Mouse (Mus musculus) E14TG2a.4 (cell line): Measurements from ENCODE around the gene Kcnh7.

Experiments
- CTCF ChIP-seq: conservative IDR thresholded peaks from 2 replicates; pipeline ENCODE4 v1.5.1; 2014; ENCODE audit warnings: low read length
- POU5F1 ChIP-seq: IDR thresholded peaks from 2 replicates; pipeline ENCODE4 v1.6.1; 2014; ENCODE audit warnings: low read length, borderline replicate concordance

- TF ChIP-seq CTCF = no peak
- no peak for TF ChIP-seq POU5F1
Observed at GRCm38 (mm10) chr2:62902363-62903353, 281.4 kb downstream of the Kcnh7 start.
